Mouse (Mus musculus): ENCODE results near the gene Clpp. TPM values are rescaled to one million over a fixed set of nuclear protein-coding genes. Genes with fewer than 3 reads are reported as not detected.
A peak's percentile ranks its signal among the peaks of the same experiment; 100 is the strongest.

Clpp gene
- total RNA-seq, 2 experiments from 2014 or later, result 79.5 to 80.4 TPM

DNA sequence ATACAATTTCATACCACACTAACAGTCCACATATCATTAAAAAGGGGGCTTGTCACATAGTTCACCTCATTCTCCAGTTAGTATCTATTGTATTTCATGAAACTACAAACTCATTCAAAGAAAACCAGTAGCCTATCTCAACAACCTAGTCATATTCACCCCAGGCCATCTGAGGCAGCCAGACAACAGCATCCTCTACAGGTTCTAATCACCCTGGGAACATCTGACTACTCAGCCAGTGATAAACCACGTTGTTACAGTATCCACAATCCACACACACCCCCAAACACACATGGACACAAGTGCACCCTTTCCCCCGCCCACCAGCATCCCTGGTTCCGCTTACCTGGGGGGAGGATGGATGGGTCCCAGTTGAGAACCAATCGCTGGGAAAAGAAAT lies 37.4 kb downstream of the Clpp start:
- intact Hi-C loops (cut with DNase I), result loop anchor here (5.0 kb wide), 1 partner anchor 90 kb away; the partner anchor contains the start of gene Mllt1
- DNase-seq, result no peak

- intact Hi-C loops (cut with DNase I), result loop anchor here (1.0 to 5.0 kb wide), 3 partner anchors 16 to 92 kb away; partner anchors contain the start of genes Clpp and Mllt1
- DNase-seq, result peak in 1 of 2 experiments; percentile 20
Observed at GRCm38 (mm10) chr17:57029691-57030090, 39.6 kb downstream of the Clpp start.

DNA sequence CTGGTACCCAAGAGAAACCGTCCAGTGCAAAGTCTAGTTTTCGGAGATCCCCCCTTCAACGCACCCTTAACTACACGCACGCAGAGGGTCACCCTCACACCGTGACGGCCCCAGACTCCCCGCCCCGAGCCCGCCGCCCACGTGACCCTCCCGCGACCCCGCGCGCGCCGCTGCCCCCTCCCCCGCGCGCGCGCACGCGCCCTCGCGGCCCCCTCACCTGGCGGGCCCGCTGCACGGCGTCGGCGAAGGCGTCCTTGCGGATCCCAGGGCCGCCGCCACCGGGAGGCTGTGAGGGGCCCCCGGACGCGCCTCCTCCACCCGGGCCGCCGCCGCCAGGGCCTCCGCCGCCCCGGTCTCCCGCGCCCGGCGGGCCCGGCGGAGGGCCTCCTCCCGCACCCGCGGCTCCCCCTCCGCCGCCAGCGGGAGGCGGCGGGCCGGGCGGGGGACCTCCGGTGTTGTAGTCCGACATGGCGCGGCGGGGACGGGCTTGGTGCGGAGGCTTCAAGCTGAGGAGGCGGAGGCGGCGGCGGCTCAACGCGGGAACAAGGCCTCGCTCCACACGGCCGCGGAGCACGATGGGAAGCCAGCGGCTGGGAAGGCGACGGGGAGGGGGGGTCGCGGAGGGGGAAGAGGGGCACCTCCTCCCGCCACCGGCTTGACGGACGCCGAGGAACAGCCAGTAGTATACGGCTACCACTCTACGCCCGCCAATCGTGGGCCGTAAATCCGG lies 41.0 kb downstream of the Clpp start, which contains the start of gene Khsrp:
Khsrp (minus strand) TSS at position 592 of the 730 bp plus-strand sequence.
- DNase-seq, result peak in 1 of 2 experiments; percentile 16
- intact Hi-C loops (cut with DNase I), result loop anchor here (1.0 kb wide), 2 partner anchors 18 to 41 kb away; partner anchors contain the start of gene Clpp

- DNase-seq, result peak; percentile 98
- intact Hi-C loops (cut with DNase I), result no loop called here
Observed at GRCm38 (mm10) chr17:57031661-57032420, 41.7 kb downstream of the Clpp start.

GRCm38 (mm10) chr17:57032854-57033253 lies 42.7 kb downstream of the Clpp start:
- intact Hi-C loops (cut with DNase I), result loop anchor here (1.0 kb wide), 1 partner anchor 26 kb away; the partner anchor contains the start of genes Crb3 and Slc25a23
- DNase-seq, result no peak

- DNase-seq, result no peak
- intact Hi-C loops (cut with DNase I), result no loop called here
Observed at GRCm38 (mm10) chr17:57038978-57039377, 48.9 kb downstream of the Clpp start.

GRCm38 (mm10) chr17:57041554-57041953 lies 51.4 kb downstream of the Clpp start, which contains the start of gene Slc25a41:
Slc25a41 (minus strand) TSS chr17:57041654.
- intact Hi-C loops (cut with DNase I), result no loop called here
- no peak for DNase-seq

Other genes starting within 250 kb of the Clpp start
- gene Nrtn, start 232.8 kb upstream of the Clpp start, total RNA-seq (2021), result 10 to 100 TPM; 27.5 to 29.4 TPM
- 10 to 100 TPM; 18.8 to 20.3 TPM for gene Dus3l, start 225.5 kb upstream of the Clpp start, total RNA-seq (2021)
- gene Prr22, start 220.1 kb upstream of the Clpp start, total RNA-seq (2021), result under 1 TPM in 1 of 2 experiments, not detected in 1; 0.58 TPM
- 1 to 10 TPM; 2.9 to 5.5 TPM for gene Rfx2, start 159.3 kb upstream of the Clpp start, total RNA-seq (2021)
- gene Acsbg2, start 115.9 kb upstream of the Clpp start, total RNA-seq (2021), result not detected
- not detected for gene 1700061G19Rik, start 114.8 kb upstream of the Clpp start, total RNA-seq (2021)
- 10 to 100 TPM; 23.9 to 25.9 TPM for gene Mllt1, start 54.9 kb upstream of the Clpp start, total RNA-seq (2021)
- not detected for gene Acer1, start 8.2 kb upstream of the Clpp start, total RNA-seq (2021)
- 10 to 100 TPM; 67.5 to 69.9 TPM for gene Alkbh7, start 7.0 kb downstream of the Clpp start, total RNA-seq (2021)
- not detected for gene Pspn, start 9.7 kb downstream of the Clpp start, total RNA-seq (2021)
- gene Gtf2f1, start 21.0 kb downstream of the Clpp start, total RNA-seq (2021), result 10 to 100 TPM; 18.9 to 19.1 TPM
- gene Gm17949, start 21.2 kb downstream of the Clpp start, total RNA-seq (2021), result not detected
- gene Khsrp, start 41.2 kb downstream of the Clpp start, total RNA-seq (2021), result 10 to 100 TPM; 45.9 to 47.7 TPM
- gene Slc25a41, start 51.3 kb downstream of the Clpp start, total RNA-seq (2021), result not detected
- gene Crb3, start 68.8 kb downstream of the Clpp start, total RNA-seq (2021), result under 1 TPM in 1 of 2 experiments, not detected in 1; 0.35 TPM
- 10 to 100 TPM; 58.1 to 69.8 TPM for gene Slc25a23, start 69.6 kb downstream of the Clpp start, total RNA-seq (2021)
- 1 to 10 TPM; 1.4 to 2.0 TPM for gene Dennd1c, start 88.2 kb downstream of the Clpp start, total RNA-seq (2021)
- gene Tubb4a, start 97.5 kb downstream of the Clpp start, total RNA-seq (2021), result 1 to 10 TPM; 1.8 to 1.9 TPM
- under 1 TPM; 0.33 to 0.53 TPM for gene Tnfsf9, start 115.0 kb downstream of the Clpp start, total RNA-seq (2021)
- gene Cd70, start 159.5 kb downstream of the Clpp start, total RNA-seq (2021), result not detected
- gene Tnfsf14, start 203.9 kb downstream of the Clpp start, total RNA-seq (2021), result not detected
- 10 to 100 TPM; 96.2 to 97.5 TPM for gene C3, start 237.8 kb downstream of the Clpp start, total RNA-seq (2021)